Mouse (Mus musculus) heart, adult 2 months (tissue): ENCODE results near the gene Surf6.
"Not testable (repeated sequence)": the region's sequence is repeated elsewhere in the genome, so short reads cannot be mapped to it uniquely, and the experiment has no call there.

Experiments used
- CTCF ChIP-seq: fragments of 200-600 bp; IDR thresholded peaks from 2 replicates; pipeline ENCODE4 v1.8.1; 2022; ENCODE audit warnings: antibody characterized with exemption, mild to moderate bottlenecking, moderate library complexity
- POLR2A ChIP-seq: fragments of 200-500 bp; IDR thresholded peaks from 2 replicates; pipeline ENCODE4 v1.6.1; 2011; ENCODE audit warnings: mild to moderate bottlenecking, low read depth, low read length, control low read depth; ENCODE audit not compliant: insufficient read depth

- TF ChIP-seq CTCF, POLR2A: not testable (repeated sequence)
These were observed 16.5 kb downstream of the Surf6 start for GRCm38 (mm10) chr2:26886170-26886569.
